Mouse (Mus musculus) right cerebral cortex, postnatal 10 days (tissue): Measurements from ENCODE around the gene 5730409E04Rik.

Experiments used
- DNase-seq, 2 experiments: peaks; one replicate each; pipeline ENCODE4 v3.0.0; 2021; ENCODE audit warnings: low spot score in 2 of 2

Gene 5730409E04Rik

DNA sequence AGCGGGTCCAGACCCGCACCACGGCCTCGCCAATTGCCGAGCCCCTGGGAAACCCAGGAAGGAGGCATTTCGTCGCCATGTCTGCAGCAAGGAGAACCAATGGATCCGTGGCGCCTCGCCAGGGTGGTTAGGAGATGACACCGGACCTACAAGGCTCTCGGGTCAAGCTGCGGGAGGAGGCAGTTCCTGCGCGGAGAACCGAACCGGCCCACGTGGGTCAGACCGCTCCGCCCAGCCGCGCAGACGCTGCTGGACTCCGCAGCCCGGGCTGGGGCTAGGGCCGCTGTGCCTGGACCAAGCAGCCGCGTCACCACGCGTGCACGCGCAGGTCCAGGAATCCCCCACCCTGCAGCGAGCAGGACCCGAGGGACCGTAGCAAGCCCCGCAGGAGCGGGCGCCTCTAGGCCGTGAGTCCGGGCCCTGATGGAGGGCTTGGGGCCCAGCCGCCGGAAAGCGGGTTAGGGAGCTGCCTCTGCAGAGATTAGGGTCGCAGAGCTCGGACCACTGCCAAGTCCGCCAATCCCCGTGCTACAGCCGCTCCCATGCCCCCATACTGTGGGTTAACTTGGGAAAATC, at the start of gene 5730409E04Rik:
Gene 5730409E04Rik, plus strand, starts transcription at position 213 of the 576 bp plus-strand sequence.
- peak; percentile 88 to 91 for DNase-seq

DNA sequence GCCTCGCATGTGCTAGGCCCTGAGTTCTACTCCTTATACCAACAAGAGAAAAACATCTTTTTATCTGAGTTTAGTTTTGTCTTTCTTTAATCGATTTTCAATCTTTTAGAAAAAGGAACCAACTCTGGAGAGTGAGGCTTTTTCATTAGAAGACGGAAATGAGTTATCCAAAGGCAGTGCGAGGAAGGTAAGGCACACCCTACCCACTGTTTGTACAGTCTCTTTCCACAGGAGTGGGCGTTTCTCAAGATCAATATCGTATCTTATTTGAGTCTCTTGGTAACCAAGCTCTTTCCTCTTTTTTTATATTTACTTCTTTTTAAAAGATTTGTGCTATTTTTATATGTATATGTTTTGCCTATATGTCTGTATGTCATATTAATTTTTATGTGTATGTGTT, 45.8 kb upstream of the 5730409E04Rik start:
- no peak for DNase-seq

DNA sequence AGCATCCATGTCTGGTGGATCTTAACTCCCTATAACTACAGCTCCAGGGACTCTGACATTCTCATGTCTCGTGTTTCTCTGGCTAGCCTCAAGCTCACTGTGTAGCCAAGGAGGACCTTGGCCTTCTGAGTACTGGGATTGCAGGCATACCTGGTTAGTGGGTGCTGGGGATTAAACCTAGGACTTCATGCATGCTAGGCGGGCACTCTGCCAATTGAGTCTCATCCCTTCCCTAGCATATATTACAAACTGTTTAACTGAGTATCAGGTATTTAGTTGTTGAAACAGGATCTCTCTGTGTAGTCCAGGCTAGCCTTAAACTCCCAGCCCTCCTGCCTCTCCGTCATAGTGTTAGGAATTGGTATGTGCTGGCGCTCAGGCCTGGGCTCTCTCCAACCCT, 42.4 kb upstream of the 5730409E04Rik start:
- no peak for DNase-seq

DNA sequence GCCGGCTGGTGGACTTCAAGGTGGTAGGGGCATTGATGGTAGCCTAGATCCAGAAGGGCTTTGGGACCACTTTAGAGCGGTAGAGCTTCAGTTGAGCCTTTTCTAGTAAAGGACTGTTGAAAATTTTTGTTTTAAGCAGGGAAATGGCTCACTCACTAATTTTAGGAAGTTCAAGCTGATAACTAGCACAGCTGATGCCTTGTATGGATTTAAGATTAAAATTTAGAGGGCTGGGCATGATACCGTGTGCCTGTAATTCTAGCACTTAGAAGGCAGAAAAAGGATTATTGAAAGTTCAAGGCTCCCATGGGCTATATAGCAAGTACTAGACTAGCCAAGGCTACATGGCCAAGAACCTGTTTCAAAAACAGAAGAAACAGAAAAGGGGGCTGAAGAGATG, 39.8 kb upstream of the 5730409E04Rik start:
- no peak for DNase-seq

DNA sequence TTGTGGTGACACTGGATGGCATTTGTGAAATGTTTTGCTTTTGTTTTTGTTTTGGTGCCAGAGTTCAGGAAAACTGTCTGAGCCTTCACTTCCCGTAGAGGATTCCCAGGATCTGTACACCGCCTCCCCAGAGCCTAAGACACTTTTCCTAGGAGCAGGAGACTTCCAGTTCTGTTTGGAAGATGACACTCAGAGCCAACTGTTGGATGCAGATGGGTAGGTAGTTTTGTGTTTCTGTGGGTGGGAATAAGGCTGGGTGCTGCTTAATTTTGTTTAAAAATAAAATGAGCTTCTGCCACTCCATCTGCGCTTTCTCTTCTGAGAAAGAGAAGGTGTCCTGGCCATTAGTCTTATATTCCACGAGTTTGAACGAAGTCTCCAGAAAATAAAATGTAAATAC, 33.3 kb upstream of the 5730409E04Rik start:
- peak; percentile 43 to 62 for DNase-seq

DNA sequence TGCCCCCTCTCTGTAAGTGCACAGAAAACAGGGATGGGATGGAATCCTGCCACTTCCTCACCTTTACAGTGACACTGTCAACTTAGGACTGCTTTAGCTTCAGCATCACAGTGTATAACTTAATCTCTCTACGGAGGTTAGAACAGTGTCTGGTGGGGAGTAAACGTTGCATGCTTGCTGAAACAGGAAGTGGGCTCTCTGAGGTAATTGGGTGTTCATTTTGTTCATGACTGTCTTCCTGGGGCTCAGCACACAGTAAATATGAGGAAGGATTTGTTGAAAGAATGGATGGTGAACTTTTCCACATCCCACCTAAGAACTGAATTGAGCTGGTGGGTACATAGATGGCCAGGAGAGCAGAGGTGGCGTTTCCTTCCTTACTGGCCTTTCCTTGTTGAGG, 31.7 kb upstream of the 5730409E04Rik start:
- DNase-seq, result no peak

DNA sequence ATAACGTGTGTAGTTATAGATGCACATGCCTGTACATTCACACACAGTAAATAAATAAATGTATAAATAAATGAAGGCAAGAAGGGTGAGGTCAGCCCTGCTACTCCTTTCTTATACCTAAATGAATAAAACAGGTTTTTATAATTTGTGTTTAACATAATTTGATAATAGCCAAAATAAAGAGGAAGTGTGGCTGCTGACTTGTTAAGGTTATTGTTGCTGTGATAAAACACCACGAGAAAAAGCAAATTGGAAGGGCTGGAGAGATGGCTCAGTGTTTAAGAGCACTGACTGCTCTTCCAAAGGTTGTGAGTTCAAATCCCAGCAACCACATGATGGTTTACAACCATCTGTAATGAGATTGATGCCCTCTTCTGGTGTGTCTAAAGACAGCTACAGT, 30.5 kb upstream of the 5730409E04Rik start:
- no peak for DNase-seq

DNA sequence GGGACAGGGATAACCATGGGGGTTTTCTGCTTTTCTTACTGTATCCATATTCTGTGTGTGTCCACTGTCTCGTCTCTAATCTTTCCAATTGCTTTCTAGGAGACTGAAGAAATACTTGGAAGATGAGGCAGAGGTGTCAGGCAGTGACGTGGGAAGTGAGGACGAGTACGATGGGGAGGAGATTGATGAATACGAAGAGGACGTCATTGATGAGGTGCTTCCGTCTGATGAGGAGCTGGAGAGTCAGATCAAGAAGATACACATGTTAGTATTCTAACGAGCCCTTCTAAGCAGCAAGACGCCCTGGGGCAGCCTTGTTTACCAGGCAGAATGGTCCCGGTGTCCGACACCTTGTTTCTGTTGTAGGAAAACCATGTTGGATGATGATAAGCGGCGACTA, 23.9 kb upstream of the 5730409E04Rik start:
- no peak for DNase-seq

DNA sequence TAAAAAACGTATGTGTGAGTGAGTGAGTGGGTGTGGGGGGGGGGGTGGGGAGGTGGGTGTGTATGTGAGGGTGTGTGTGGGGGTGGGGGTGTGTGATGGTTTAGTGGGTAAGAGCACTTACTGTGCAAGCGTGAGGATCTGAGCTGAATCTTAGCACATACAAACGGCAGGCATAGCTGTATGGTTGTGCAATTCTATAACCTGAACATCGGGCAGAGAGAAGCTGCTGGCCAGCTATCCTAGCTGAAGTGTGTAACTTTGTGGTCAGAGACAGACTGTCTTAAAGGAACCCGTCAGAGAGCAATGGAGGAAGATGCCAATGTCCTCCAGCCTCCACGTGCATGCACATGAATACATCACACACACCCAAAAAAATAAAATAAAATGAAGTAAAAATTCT, 17.6 kb upstream of the 5730409E04Rik start:
- no peak for DNase-seq

DNA sequence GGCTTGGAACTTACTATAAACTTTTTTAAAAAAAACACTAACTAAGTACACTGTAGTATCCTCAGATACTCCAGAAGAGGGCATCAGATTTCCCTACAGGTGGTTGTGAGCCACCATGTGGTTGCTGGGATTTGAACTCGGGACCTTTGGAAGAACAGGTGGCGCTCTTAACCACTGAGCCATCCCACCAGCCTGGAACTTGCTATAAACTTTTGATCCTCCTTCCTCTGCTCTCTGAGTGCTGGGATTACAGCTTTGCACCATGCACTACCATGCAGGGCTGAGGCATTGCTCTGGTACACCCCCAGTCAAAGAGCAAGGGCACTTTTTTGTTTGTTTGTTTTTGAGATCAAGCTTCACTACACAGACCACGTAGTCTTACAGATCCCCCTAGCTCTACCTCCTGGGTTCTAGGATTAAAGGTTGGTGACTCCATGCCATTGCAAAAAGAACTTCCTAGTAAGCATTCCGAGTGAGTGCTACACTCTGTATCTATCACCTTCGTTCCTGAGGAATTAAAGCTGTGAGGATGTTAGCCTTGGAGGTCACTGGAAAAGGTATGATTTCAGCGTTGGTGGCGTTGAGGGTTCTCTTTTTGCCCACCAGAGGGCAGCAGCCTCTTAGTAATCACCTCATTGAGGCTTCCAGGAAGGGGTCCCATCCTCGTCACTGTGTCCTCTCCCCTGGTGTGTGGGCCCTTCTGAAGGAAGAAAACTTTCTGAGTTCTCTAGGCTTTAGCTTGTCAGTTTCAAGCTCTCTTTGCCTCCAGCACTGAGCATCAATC, 9.5 kb upstream of the 5730409E04Rik start:
- DNase-seq, result peak; percentile 57 to 75

DNA sequence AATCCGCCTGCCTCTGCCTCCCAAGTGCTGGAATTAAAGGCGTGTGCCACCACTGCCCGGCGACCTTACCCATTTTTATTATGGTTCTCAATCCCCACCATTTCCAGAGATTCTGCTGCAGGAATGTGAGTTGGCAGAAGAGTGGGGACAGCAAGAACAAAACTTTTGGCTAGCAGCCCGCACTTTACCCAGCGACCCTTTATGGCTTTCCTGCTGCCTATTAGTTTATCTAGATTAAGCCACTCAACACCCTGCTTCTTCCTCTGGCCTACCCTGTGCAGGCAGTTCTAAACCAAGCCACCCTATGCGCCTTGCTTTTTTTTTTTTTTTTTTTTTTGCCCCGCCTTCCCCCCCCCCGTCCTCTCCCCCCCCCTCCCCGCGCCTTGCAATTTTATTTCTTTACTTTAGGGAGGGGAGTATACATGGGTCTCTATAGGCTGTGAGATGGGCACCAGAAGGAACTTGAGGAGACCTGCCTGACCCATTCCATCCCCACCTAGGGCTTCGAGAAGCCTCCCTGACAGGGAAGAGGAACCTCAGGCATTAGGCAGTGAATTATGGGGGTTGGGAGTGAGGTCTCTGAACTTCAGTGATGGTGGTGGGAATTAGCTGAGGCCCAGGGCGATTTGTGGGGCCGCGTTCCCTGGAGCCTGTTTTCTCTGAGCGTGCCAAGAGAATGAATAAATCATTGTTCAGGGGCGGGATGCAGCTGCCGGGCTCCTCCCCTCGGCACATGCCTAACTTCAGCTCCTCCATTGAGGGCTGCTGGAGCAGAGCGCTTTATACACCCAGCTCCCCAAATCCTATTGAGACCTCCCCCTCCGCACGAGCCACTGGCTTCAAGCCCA, 7.8 kb upstream of the 5730409E04Rik start:
- peak; percentile 53 to 55 for DNase-seq

DNA sequence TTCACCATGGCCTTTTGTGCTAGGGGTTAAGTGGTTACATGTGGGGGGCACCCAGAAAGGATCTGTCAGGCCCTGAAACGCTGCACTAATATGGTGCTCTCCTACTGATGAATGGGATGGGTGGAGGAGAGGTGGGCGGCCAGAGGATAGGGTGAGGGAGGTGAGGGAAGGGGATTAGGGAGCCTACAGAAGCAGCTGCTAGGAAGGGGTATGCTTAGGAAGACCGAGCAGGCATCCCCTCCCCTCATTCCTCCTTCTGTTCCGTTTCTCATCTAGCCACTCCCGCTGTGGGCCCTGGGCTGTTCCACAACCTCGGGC, 7.2 kb upstream of the 5730409E04Rik start:
- no peak for DNase-seq

DNA sequence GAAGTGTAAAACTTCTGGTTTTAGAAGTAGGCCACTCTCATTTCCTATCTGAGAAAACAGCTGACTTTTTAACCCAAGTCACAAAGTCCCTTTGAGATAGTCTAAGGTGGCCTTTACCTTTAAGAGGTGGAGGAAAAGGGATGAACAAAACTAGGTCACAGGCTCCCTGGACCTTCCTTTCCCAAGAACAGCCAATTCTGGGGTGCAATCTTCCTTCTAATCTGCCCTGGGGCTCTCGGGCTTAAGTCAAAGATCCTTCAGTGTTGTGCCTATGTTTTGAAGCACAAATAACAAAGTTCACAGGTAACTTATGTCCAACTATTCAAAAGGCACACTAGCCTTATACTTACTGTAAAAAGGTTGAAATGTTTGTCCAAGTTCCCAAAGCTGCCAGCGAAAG, 5.5 kb upstream of the 5730409E04Rik start:
- DNase-seq, result no peak

DNA sequence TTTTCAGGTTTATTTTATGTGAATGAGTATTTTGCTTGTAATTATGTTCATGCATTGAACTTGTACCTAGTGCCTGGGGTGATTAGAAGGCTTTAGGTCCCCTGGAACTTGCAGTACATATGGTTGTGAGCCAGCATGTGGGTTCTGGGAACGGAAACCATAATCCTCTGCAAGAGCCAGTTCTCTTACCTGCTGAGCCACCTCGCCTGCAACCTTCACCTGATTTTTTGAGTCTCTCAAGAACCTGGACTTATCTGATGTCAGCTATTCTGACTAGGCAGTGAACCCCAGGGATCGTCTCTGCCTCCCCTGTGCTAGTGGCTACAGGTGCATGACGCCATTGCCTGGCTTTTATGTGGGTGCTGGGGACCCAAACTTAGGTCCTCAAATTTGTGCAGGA, 3.9 kb upstream of the 5730409E04Rik start:
- DNase-seq, result no peak

DNA sequence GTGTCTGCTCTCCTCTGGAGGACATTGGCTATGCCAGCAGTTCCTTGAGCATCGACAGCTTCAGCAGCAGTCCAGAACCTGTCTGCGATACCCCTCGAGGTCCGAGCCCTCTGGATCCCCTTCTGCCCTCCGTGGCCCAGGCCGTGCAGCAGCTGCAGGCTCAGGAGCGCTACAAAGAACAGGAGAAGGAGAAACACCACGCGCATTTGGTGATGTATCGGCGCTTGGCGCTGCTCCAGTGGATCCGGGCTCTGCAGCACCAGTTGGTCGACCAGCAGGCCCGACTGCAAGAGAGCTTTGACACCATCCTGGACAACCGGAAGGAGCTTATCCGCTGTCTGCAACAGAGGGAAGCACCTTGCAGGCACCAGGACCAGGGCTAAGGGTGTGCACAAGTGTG, 2.4 kb downstream of the 5730409E04Rik start:
- DNase-seq, result peak; percentile 39 to 52

DNA sequence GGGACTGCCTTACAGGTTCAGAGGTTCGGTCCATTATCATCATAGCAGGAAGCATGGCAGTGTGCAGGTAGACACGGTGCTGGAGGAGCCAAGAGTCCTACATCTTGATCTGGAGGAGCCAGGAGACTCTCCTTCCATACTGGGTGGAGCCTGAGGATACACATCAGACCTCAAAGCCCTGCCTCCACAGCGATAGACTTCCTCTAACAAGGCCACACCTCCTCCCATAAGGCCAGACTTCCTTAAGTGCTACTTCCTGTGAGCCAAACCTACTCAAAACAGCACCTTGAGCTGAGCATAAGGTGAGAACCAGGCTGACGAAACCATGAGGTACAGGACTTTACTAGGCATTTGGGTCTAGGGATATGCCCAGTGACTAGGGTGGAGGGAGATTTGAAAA, 6.7 kb downstream of the 5730409E04Rik start:
- DNase-seq, result no peak

DNA sequence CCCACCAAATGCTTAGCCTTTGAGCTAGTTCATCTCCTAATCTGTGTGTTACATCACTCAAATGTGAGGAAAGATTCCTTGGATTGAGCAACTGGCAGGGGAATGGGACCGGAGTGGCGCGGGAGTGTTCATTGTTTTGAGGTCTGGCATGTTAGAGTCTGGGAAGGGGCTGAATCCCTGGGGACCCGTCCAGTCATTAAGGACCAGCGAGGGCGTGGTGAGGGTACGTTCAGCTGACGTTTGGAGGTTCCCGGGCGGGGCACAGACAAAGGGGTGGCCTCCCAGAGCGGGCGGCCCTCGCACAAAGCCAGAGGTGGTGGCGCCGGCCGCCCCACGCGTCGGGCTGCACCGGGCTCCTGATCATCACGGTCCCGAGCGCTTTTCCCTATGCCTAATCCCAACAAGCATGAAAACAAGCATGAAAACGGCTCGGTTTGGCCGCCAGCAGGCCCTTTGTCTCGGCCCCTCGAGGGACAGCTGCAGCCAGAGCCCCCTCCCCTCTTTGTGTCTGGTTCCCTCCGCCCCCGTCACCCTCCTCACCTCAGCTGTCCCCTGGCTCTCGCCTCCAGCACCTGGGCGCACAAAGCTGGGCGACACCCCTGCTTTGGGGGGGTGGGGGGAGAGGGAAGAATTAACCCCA, 10.2 kb downstream of the 5730409E04Rik start:
- DNase-seq, result no peak

DNA sequence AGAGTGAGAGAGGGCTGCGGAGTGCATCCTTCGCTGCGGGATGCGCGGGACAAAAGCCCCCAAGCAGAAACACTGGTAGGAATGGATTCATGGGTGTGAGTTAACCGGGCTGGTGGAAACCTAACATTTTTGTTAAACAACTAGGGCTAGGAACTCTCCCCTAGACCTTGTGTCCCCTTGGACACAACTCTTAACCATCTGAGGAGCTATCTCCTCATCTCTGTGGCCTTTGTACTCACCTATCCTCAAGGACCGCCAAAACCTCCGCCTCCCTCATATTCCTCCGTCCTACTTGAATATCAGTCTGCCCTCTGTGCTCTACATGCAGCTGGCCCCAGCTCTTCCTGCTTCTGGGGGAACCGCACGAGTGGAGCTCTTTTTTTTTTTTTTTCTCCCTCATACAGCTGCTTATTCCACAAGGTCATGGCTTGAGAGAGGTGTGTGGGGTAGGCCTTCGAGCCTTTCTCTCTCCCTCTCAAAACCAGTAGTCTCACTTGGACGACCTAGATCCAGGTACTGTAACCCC, 10.8 kb downstream of the 5730409E04Rik start:
- no peak for DNase-seq

DNA sequence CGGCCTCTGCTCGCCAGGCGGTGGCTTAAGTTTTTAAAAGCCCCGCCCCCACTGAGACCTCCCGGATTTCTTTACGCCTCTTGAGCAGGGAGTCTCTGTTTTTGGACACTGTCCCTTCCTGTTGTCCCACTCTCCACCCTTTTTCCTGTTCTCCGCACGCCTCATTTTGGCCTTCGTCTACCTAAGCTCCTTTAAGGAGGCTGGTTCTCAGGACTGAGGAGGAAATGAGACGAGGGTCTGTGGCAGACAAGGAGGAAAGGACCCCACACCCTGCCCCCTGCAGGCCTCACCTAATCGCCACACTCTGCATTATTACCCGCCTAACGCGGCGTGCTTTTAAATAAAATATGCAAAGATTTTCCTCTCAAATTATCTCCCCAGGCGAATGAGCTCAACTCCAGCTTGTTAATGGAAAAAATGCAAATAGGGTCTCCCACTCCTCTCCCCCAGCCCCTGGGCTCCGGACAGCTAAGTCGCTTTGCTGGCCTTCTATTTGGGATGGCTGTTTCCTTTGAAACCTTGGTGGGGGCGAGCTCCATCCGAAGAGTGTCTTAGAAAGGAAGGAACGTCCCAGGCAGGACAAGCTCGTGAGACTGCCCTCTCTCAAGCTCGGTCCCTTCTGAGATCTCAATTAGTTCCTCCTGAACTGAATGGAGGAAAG, 17.5 kb downstream of the 5730409E04Rik start:
- DNase-seq, result no peak

DNA sequence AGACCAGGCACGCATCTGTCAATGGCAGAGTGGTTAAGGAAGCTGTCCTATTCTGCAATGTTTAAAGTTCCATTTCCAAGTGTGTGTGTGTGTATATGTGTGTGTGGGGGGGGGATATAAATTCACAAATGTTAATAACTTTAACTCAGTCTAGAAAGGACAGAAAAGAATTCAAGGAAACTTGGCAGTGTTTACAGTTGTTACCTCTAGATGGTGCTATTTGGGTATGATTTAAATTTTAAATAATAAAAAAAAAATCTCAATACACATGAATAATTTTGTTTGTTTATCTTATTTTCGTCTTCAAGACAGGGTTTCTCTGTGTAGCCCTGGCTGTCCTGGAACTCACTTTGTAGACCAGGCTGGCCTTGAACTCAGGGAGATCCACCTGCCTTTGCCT, 22.3 kb downstream of the 5730409E04Rik start:
- DNase-seq, result no peak

DNA sequence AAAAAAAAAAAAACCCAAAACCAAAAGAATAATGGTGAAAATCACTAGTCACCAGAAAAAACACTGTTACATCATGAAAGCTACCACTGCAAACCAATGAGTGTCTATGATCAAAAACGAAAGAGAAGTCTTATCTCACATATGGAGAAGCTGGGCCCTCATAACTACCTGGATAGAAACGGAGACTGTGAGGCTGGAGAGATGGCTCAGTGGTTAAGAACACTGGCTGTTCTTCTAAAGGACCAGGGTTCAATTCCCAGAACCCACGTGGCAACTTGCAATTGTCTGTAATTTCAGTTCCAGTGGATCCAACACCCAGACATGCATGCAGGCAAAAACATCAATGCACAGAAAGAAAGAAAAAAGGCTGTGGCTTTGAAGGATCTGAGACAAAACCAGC, 23.1 kb downstream of the 5730409E04Rik start:
- DNase-seq, result no peak

DNA sequence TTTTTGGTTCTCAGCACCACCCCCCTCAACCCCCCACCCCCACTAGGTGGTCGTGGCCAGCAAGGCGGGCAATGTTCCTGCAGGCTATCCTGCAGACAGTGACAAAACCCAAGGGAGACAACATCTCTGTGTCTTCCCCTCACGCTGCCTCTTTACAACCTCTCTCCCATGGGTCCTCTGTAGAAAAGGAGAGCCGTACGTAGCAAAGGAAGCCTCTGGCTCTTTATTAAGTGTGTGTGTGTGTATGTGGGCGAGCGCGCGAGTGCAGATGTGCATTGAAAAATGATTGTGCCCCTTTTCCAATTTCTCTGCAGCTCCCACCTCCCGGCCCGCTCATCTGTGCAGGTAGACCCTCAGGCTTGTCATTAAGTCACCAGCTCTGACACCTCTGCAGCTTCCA, 26.7 kb downstream of the 5730409E04Rik start:
- no peak for DNase-seq
